In genomic region chr2:49572684-49573083, GRCm38 (mm10) we compare ENCODE assay signal across 12 mouse cellular contexts. TPM values are rescaled to one million over a fixed set of nuclear protein-coding genes. Genes with fewer than 3 reads are reported as not detected.
A peak's percentile ranks its signal among the peaks of the same experiment; 100 is the strongest.
DNase-seq lines count a peak whose midpoint lies in the region; ATAC-seq and TF ChIP-seq lines count a peak whose summit lies in the region.
"Had no signal": no experiment of that assay in that cellular context is flagged by ENCODE, and none has a peak within 500 bp of the region (broad histone marks: within the 10 kb centered on the region; RNA-seq: fewer than 3 reads in every experiment).

No protein-coding gene starts in this region.

- DNase-seq in kidney, adult 18-20 months = no peak
- no peak for DNase-seq in midbrain, postnatal 0 days (ENCODE audit: low spot score)
- no peak for DNase-seq in lung, adult 2 months
- no peak for DNase-seq in frontal cortex, adult 2 months (ENCODE audit: extremely low spot score in 1 of 2, low spot score in 1 of 2)
- no peak for DNase-seq in right cerebral cortex, postnatal 36 days (ENCODE audit: low spot score in 2 of 2)

- 52% methylated on average over 9 of the region's 9 CpGs for WGBS in kidney, embryonic 15.5 days
- WGBS in embryonic facial prominence, embryonic 13.5 days = 61% methylated on average over 9 of the region's 9 CpGs
- 65% methylated on average over 9 of the region's 9 CpGs for WGBS in hindbrain, embryonic 16.5 days
- WGBS in midbrain, postnatal 0 days = 69% methylated on average over 9 of the region's 9 CpGs
- WGBS in lung, adult 2 months = 84% methylated on average over 9 of the region's 9 CpGs

- TF ChIP-seq POLR2A in lung, adult 2 months (IDR thresholded peaks at IDR 0.05; ENCODE audit: borderline replicate concordance, extremely low read depth, low read depth, low read length) = no peak

- no peaks in the 10 kb centered on the region for H3K9me3 ChIP-seq in kidney, embryonic 15.5 days (replicated peaks)
- H3K9me3 ChIP-seq in embryonic facial prominence, embryonic 13.5 days = no peaks in the 10 kb centered on the region
- no peaks in the 10 kb centered on the region for H3K9me3 ChIP-seq in hindbrain, embryonic 16.5 days (ENCODE audit: control insufficient read depth, low read length)
- no peaks in the 10 kb centered on the region for H3K9me3 ChIP-seq in midbrain, postnatal 0 days (ENCODE audit: low read length)
- H3K9me3 ChIP-seq: heart, embryonic 12.5 days; liver, embryonic 15.5 days; neural tube, embryonic 12.5 days; stomach, embryonic 15.5 days had no signal

- H3K36me3 ChIP-seq in kidney, embryonic 15.5 days = no peaks in the 10 kb centered on the region
- no peaks in the 10 kb centered on the region for H3K36me3 ChIP-seq in embryonic facial prominence, embryonic 13.5 days
- no peaks in the 10 kb centered on the region for H3K36me3 ChIP-seq in hindbrain, embryonic 16.5 days (ENCODE audit: control insufficient read depth, insufficient read depth, low read length)
- H3K36me3 ChIP-seq in midbrain, postnatal 0 days (ENCODE audit: insufficient read depth, low read length) = no peaks in the 10 kb centered on the region
- H3K36me3 ChIP-seq: heart, embryonic 12.5 days; liver, embryonic 15.5 days; neural tube, embryonic 12.5 days; stomach, embryonic 15.5 days had no signal

- no peak for TF ChIP-seq CTCF in midbrain, postnatal 0 days (IDR thresholded peaks at IDR 0.05)
- no peak for TF ChIP-seq CTCF in lung, adult 2 months (IDR thresholded peaks at IDR 0.05; ENCODE audit: insufficient read depth, low read length)

- peak overlapping the region; percentile 49 for H3K4me2 ChIP-seq in kidney, embryonic 15.5 days
- peak overlapping the region; percentile 49 for H3K4me2 ChIP-seq in embryonic facial prominence, embryonic 13.5 days
- peak overlapping the region; percentile 47 for H3K4me2 ChIP-seq in hindbrain, embryonic 16.5 days (ENCODE audit: low read length)
- peak overlapping the region; percentile 40 for H3K4me2 ChIP-seq in midbrain, postnatal 0 days (ENCODE audit: low read depth, low read length, poor library complexity, severe bottlenecking)
- H3K4me2 ChIP-seq: heart, embryonic 12.5 days; liver, embryonic 15.5 days; stomach, embryonic 15.5 days had no signal

- ATAC-seq in kidney, embryonic 15.5 days (replicated peaks; ENCODE audit: low FRiP score) = 0 out of 2 replicates have a peak, but pooled peaks have one; percentile 37
- ATAC-seq in embryonic facial prominence, embryonic 13.5 days (ENCODE audit: insufficient number of reproducible peaks, insufficient read depth, low FRiP score, low TSS enrichment, low read depth) = no peak
- no peak for ATAC-seq in hindbrain, embryonic 16.5 days
- no peak for ATAC-seq in midbrain, postnatal 0 days (ENCODE audit: low FRiP score)

- H3K4me1 ChIP-seq in kidney, embryonic 15.5 days = peaks cover 32% of the 10 kb centered on the region
- H3K4me1 ChIP-seq in embryonic facial prominence, embryonic 13.5 days = peaks cover 42% of the 10 kb centered on the region
- H3K4me1 ChIP-seq in hindbrain, embryonic 16.5 days (ENCODE audit: control insufficient read depth, insufficient read depth, low read depth, low read length) = peaks cover 12% of the 10 kb centered on the region
- H3K4me1 ChIP-seq in midbrain, postnatal 0 days (ENCODE audit: insufficient read depth, low read length) = 0 out of 2 replicates have a peak, but pooled peaks cover 2% of the 10 kb centered on the region
- no peaks in the 10 kb centered on the region for H3K4me1 ChIP-seq in lung, adult 2 months (ENCODE audit: control insufficient read depth, insufficient read depth, low read length)
- H3K4me1 ChIP-seq: liver, embryonic 15.5 days had no signal

- H3K27me3 ChIP-seq in kidney, embryonic 15.5 days = no peaks in the 10 kb centered on the region
- no peaks in the 10 kb centered on the region for H3K27me3 ChIP-seq in embryonic facial prominence, embryonic 13.5 days
- no peaks in the 10 kb centered on the region for H3K27me3 ChIP-seq in hindbrain, embryonic 16.5 days (replicated peaks; ENCODE audit: control insufficient read depth, insufficient read depth, low read length)
- no peaks in the 10 kb centered on the region for H3K27me3 ChIP-seq in midbrain, postnatal 0 days (ENCODE audit: insufficient read depth, low read length)
- H3K27me3 ChIP-seq: heart, embryonic 12.5 days; liver, embryonic 15.5 days; neural tube, embryonic 12.5 days; stomach, embryonic 15.5 days had no signal

- H3K27ac ChIP-seq in kidney, embryonic 15.5 days = no peak overlapping the region
- H3K27ac ChIP-seq in embryonic facial prominence, embryonic 13.5 days = no peak overlapping the region
- H3K27ac ChIP-seq in hindbrain, embryonic 16.5 days (ENCODE audit: low read depth, low read length) = peak overlapping the region; percentile 51; the same call in 1 of the 2 replicates
- H3K27ac ChIP-seq in midbrain, postnatal 0 days (ENCODE audit: low read depth, low read length) = peak overlapping the region; percentile 27; the same call in 1 of the 2 replicates
- H3K27ac ChIP-seq: liver, embryonic 15.5 days; stomach, embryonic 15.5 days had no signal

- H3K4me3 ChIP-seq in kidney, embryonic 15.5 days (replicated peaks) = no peak overlapping the region
- peak overlapping the region; percentile 15; the same call in 1 of the 2 replicates for H3K4me3 ChIP-seq in embryonic facial prominence, embryonic 13.5 days
- H3K4me3 ChIP-seq in hindbrain, embryonic 16.5 days (ENCODE audit: low read length) = no peak overlapping the region
- no peak overlapping the region for H3K4me3 ChIP-seq in midbrain, postnatal 0 days (ENCODE audit: low read depth, low read length)
- no peak overlapping the region for H3K4me3 ChIP-seq in lung, adult 2 months (replicated peaks; ENCODE audit: extremely low read depth, low read depth, low read length)
- H3K4me3 ChIP-seq: heart, embryonic 12.5 days; liver, embryonic 15.5 days; neural tube, embryonic 12.5 days; stomach, embryonic 15.5 days had no signal

- H3K9ac ChIP-seq in kidney, embryonic 15.5 days = no peak overlapping the region
- H3K9ac ChIP-seq in embryonic facial prominence, embryonic 13.5 days = 0 out of 2 replicates have a peak overlapping the region, but pooled peaks have one; percentile 40
- no peak overlapping the region for H3K9ac ChIP-seq in hindbrain, embryonic 16.5 days (ENCODE audit: low read depth, low read length)
- no peak overlapping the region for H3K9ac ChIP-seq in midbrain, postnatal 0 days (replicated peaks; ENCODE audit: low read length, poor library complexity, severe bottlenecking)
- H3K9ac ChIP-seq: heart, embryonic 12.5 days; liver, embryonic 15.5 days; neural tube, embryonic 12.5 days; stomach, embryonic 15.5 days had no signal

RNA-seq across cellular contexts. Expression of gene Kif5c, which starts 46.4 kb away (rescaled TPM):
- 6.0 and 6.7 TPM in 2 replicates for polyA plus RNA-seq in kidney, embryonic 15.5 days (2015; fragmentation: Nextera tagmentation; extraction: Ambion mirVana)
- 9.0 and 10.1 TPM in 2 replicates for polyA plus RNA-seq in embryonic facial prominence, embryonic 13.5 days (2015; fragmentation: Nextera tagmentation; extraction: Ambion mirVana)
- 168 and 173 TPM in 2 replicates for polyA plus RNA-seq in hindbrain, embryonic 16.5 days (2015; fragmentation: Nextera tagmentation; extraction: Ambion mirVana)
- total RNA-seq in midbrain, postnatal 0 days (2014; rRNA removed) = 328 and 412 TPM in 2 replicates
- 159 and 170 TPM in 2 replicates for polyA plus RNA-seq in midbrain, postnatal 0 days (2015; fragmentation: Nextera tagmentation; extraction: Ambion mirVana)
- 0.07 and 0.37 TPM in 2 replicates for polyA plus RNA-seq in lung, adult 2 months (2012; rRNA removed)
- polyA plus RNA-seq in frontal cortex, adult 2 months (2012; rRNA removed) = 244 and 279 TPM in 2 replicates

Comparison
In these comparisons a context has a peak if more than half of its experiments do, and no peak if none do; other contexts are left out.
1. H3K27ac ChIP-seq: peak in hindbrain, embryonic 16.5 days (single experiment) and midbrain, postnatal 0 days (single experiment); none in kidney, embryonic 15.5 days (single experiment) and embryonic facial prominence, embryonic 13.5 days (single experiment).
2. RNA of gene Kif5c, which starts 46.4 kb away (polyA plus RNA-seq): 244 to 279 TPM in frontal cortex, adult 2 months, 159 to 170 TPM in midbrain, postnatal 0 days and 168 to 173 TPM in hindbrain, embryonic 16.5 days; 9.0 to 10.1 TPM in embryonic facial prominence, embryonic 13.5 days, 6.0 to 6.7 TPM in kidney, embryonic 15.5 days and 0.07 to 0.37 TPM in lung, adult 2 months; every median in the first group is over 10 times any median in the second.
3. Peak in every context shown above with its lines, with median percentiles within 50 percentile points of each other: H3K4me2 ChIP-seq.